Mouse (Mus musculus): ENCODE results near the gene Rangap1.

- TF ChIP-seq ZNF384 (IDR thresholded peaks at IDR 0.05; ENCODE audit: low read depth, low read length) (no peak), ZC3H11A (IDR thresholded peaks at IDR 0.05; ENCODE audit: borderline replicate concordance, low read depth, low read length) (no peak), CHD2 (IDR thresholded peaks at IDR 0.05; ENCODE audit: low read depth, low read length) (no peak)
These were observed 42.8 kb downstream of the Rangap1 start for GRCm38 (mm10) chr15:81702306-81703093.
